Mouse (Mus musculus) NIH3T3 (cell line): ENCODE results near the gene Map7d2.
A peak's percentile ranks its signal among the peaks of the same experiment; 100 is the strongest.
"Not testable (repeated sequence)": the region's sequence is repeated elsewhere in the genome, so short reads cannot be mapped to it uniquely, and the experiment has no call there.

ENCODE experiments used
- DNase-seq: peaks from one replicate; pipeline ENCODE4 v3.0.0-alpha.2; 2012; ENCODE audit warnings: low read depth

Map7d2 gene

DNA sequence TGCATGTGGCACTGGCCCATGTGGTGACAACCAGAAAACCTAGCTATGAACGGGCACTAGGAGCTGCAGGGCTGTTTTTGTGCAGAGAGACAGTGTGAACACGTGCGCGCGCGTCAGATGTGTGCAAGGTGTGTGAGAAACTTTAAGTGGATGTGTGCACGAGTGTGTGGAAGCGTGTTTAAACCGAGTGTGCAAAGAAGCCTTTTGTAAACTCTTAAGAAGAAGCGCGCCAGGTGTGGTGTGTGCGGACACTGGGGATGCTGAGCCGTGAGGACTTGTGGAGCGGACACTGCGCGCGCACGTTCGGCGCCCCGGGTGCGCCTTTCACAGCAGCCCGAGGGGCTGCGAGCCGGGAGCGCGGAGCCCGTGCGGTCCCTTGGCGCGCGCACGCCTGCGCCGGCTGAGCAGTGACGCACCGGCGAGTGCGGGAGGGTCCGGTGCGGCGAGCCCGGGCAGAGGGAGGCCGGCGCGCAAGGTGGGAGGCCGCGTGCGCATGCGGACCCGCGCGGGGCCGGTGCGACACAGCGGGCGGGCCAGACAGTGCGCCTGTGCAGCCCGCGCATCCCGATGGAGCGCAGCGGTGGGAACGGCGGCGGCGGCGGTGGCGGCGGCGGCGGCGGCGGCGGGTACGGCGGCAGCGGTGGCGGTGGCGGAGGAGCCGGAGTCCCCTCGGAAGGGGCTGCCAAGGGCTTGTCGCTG is at the start of gene Map7d2:
Gene Map7d2 (plus strand): TSS at position 443 of the 699 bp plus-strand sequence.
- DNase-seq = no peak

DNA sequence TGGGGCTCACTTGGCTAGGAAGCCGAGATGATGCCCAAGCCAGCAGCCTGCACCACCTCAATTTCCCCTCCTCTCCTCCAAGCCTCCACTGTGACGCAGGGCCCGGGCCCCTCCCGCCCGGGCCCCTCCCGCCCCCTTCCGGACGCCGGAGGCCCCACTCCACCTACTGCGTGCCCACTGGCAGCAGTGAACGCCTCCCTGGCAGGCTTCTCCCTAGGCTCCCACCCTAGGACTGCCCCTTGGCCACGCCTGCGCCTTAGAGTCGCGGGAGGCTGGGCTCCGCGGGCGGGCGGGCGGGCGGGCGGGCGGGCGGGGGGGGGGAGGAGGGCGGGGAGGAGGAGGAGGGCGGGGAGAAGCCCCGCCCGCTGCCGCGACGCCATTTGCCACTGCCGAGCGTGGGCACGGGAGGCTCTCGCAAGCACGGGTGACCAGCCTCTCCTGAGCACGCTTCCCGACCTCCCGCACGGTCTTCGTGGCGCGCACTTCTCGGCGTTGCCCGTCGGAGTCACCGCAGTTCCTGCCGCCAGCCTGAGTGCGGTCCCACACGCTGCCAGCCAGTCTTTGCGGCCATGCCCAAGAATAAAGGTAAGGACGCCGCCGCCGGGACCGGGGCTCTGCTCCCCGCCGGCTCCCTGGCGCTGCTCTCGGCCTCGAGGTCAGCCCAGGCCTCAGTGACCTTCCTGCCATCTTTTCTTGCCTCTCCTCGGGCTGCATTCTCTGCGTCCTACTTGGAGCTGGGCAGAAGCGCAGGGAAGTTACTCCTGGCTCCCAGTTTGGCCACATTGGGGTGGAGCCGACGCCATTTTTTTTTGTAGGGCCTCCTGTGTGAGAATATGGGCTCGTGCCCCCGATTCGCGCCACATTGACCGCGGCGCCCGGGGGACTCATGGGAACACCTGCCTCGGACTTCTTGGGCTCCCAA is 42.3 kb upstream of the Map7d2 start, which contains the start of gene Eif1ax:
Gene Eif1ax (plus strand): TSS at position 348 of the 922 bp plus-strand sequence.
- DNase-seq = peak; percentile 91

DNA sequence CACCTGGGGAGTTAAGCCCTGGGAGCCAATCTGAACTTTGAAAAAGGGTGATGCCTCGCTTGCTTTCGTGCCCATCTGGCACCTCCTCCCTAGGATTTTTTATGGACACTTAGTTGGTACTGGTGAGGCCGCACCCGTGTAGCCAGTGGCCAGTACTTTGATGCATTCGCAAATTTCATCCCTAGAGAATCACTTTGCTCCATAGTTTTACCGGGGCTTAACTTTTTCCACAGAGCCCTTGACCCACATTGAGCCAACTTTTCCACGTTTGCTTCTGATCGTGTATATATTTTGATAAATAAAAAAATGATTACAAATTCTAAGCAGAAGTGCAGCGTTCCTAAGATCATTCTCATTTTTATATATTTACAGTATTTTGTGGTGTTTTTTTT is 41.6 kb upstream of the Map7d2 start:
- DNase-seq = no peak

DNA sequence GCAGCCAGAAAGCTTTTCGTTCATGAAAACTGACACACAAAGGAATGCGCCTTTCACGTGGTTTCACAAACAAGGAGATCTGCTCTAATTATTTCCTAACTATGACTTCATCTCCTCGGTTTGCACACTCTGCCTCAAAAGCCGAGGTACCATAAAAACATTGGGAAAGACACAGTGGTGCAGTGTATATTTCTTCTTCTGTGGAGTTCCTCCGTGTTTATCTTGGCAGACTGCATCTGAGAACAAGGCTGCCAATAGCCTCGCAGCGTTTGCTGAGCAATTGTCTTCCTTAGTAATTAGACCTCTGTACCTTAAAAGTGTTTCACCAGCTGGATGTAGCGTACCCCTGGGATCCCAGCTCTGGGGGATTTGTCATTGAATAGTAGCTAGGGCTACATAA is 27.3 kb upstream of the Map7d2 start:
- DNase-seq = no peak

DNA sequence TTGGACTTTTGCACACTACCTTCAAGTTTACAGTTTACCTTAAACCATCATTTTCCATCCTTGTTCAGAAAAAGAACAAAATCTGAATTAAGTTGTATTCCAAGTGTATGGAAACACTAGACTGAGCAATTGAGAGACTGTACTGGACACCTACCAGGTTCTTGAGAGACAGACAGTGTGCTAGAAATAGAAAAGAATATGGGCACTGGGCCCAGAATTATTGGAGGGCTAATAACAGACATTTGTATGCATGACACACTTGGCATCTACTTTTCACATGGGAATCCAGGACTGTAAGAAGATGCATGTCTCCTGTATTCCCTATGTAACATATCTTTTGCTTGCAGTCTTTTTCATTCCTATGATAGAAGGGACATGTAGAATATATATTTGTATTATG is 25.4 kb upstream of the Map7d2 start:
- DNase-seq = peak; percentile 66

DNA sequence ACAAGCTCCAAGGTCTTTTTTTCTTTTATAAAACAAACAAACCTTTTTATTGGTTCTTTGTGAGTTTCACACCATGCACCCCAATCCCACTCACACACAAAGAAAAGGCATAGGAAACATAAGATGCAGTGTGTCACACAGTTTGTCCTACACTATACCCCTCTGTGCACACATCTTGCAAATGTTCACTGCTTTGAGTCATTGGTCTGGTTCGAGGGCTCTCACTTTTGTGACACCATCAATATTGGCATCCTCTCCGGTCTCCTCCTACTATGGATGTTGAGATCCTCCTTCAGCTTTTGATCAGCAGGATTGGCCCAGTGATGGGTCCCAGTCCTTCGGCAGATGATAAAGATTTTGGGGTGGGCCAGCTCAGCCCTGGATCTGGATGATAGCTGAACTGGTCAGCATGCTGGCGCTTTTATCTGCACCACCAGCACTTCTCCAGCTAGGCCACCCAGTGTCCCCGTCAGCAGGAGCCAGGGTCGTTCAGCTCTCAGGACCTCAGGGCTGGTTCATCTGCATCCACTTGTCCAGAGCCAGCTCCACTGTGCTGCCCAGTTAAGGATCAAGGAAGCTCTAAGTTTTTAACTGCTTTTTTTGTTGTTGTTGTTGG is 23.9 kb upstream of the Map7d2 start:
- DNase-seq = no peak

DNA sequence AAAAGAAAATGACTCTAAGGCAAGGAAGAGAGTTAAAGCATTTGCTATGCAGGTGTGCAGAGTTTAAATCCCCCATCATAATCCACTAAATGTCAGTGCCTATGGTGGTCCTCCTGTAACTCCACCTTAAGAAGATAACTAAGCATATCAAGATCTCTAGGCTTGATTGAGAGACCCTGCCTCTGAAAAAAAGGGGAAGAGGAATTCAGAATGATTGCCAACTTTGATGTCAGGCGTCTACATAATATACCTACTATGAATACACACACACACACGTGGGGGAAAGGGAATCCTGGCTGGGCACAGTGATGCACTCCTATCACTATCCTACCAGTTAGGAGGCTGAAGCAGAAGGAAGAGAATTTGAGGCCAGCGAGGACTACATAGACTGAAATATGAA is 23.1 kb upstream of the Map7d2 start:
- no peak for DNase-seq

DNA sequence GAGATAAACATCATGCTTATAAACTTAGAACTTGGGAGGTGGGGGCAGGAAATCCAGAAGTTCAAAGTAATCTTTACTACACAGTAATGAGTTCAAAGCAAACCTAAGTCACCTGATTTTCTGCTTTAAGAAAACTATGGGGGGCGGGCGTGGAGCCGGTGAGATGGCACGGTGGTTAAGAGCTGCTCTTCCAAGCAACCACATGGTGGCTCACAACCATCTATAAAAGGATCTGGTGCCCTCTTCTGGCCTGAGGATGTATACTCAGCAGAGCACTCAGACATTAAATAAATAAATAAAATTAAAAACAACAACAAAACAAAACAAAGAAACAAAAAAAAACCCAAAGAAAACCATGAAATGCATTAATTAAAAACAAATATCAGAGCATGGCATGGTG is 5.1 kb upstream of the Map7d2 start:
- peak; percentile 60 for DNase-seq

DNA sequence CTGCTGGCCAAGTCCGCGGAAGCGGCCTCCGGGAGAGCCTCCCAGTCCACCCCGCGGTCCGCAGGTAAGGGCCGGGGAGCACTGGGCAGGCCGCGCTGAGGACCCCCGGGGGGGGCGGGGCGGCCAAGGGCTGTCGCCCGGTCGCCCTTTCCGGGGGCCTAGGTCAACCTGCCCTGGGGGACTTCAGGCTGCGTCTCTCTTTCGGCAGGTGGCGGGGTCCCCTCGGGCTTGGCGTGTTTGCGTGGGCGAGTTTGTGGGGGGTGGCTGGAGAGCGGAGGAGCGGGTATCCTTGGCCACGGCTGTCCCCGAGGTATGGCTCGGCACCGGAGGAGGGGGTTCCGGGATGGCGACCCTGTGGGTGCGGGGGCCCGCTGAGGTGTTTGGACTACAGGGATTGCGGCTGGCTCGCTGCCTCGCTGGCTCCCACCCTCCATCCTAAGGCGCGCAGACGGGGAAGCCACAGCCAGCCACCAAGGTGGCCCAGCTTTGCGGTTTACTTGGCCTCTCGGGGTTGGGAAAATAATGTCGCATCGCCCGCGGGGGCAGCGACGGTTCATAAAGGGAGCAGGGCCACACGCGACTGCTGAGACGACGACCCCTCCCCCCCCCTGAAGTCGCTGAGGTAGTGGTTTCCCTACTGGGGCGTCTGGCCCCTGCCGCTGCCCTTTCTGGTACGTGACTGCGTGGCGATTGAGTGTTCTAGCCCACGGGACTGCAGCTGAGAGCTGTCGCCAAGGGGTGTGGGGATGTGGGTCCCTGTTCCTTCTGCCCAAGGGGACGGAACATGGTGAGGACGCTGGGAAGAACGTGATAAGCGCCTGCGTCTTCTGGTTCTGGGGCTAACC is 679 bp downstream of the Map7d2 start:
- DNase-seq = no peak

DNA sequence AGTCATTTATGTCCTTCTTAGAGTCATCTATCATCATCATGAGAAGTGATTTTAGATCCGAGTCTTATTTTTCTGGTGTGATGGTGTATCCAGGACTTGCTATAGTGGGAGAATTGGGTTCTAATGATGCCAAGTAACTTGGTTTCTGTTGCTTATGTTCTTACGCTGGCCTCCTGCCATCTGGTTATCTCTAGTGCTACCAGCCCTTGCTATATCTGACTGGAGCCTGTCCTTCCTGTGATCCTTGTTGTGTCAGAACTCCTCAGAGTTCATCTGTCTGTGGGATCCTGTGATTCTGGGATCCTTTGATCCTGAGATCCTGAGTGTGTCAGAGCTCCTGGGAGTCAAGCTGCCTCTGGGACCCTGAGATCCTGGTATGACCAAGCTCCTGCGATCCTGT is 16.1 kb downstream of the Map7d2 start:
- DNase-seq = not testable (repeated sequence)

DNA sequence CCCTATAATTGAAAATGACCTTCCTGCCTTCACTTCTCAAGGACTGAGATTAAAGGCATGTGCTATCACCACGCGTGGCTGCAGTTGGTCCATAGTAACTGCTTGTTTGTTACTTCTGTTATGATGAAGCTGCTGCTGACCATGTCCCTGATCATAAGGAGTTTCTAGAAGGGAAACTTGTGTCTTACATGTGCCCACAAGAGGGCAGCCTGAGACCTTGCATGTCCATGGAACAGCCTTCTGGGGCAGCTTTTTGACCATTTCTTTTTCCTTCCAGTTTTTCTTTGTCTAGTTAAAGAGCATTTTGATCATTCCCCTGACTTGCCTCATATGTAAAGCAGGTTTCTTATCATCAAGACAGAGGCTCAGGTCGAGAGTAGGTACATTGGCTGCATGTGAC is 27.8 kb downstream of the Map7d2 start:
- DNase-seq = peak; percentile 72

DNA sequence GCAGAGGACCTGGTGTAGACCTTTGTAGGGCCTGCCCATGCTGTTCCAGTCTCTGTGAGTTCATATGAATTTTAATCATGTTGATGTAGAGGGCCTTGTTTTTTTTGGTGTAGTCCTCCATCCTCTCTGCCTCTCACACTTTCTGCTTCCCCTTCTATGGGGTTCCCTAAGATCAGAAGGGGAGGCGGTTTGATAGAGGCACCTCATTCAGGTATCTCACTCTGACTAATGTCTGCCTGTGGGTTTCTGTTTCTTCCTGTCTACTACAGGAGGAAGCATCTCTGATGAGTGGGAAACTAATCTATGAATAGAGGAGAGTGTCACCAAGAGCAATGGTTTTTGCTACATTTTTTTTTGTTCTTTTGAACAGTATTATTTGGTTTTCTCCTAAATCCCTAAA is 32.8 kb downstream of the Map7d2 start:
- no peak for DNase-seq

DNA sequence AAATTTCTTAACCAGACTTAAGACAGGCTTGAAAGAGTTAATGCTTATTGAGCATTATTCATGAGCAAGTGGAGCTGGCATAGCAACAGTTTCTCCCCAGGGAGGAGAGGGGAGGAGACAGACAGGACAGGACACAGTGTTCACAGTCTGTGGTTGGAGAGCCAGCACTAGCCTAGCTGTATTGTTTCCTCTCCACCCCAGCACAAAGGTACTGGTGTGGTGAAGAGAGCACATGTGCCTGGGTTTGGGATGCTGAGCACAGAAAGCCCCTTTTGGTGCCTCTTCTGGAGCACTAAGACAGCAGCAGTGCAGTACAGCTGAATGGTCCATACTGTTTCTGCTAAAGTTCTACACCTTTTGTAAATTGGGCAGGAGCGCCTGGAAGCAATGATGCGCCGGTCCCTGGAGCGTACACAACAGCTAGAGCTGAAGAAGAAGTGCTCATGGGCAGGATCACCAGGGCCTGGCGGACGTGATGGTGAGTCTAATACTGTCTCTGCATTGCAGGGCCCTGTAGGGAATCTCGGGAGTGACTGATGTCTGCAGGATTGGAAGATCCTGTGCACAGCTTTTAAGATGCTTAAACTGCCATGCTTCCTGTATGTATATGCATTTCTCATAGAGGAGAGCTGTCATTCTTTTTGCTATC is 44.8 kb downstream of the Map7d2 start:
- no peak for DNase-seq

DNA sequence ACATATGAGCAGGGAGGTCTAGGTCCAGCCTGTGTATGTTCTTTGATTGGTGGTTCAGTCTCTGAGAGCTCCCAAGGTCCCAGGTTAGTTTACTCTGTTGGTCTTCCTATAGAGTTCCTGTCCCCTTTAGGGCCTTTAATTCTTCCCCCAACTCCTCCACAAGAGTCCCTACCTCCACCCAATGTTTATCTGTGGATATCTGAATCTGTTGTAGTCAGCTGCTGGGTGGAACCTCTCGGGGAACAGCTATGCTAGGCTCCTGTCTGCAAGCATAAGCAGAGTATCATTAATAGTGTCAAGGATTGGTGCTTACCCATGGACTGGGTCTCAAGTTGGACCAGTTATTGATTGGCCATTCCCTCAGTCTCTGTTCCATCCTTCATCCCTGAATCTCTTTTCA is 60.4 kb downstream of the Map7d2 start:
- no peak for DNase-seq

DNA sequence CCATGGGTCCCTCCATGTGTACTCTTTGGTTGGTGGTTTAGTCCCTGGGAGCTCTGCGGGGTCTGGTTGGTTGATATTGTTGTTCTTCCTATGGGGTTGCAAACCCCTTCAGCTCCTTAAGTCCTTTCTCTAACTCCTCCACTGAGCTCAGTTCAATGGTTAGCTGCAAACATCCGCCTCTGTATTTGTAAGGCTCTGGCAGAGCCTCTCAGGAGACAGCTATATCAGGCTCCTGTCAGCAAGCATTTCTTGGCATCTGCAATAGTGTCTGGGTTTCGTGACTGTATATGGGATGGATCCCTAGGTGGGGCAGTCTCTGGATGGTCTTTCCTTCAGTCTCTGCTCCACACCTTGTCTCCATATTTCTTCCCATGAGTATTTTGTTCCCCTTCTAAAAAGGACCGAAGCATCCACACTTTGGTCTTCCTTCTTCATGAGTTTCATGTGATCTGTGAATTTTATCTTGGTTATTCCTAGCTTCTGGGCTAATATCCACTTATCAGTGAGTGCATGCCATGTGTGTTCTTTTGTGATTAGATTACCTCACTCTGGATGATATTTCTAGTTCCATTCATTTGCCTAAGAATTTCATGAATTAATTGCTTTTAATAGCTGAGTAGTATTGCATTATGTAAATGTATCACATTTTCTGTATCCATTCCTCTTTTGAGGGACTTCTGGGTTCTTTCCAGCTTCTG is 64.0 kb downstream of the Map7d2 start:
- not testable (repeated sequence) for DNase-seq

DNA sequence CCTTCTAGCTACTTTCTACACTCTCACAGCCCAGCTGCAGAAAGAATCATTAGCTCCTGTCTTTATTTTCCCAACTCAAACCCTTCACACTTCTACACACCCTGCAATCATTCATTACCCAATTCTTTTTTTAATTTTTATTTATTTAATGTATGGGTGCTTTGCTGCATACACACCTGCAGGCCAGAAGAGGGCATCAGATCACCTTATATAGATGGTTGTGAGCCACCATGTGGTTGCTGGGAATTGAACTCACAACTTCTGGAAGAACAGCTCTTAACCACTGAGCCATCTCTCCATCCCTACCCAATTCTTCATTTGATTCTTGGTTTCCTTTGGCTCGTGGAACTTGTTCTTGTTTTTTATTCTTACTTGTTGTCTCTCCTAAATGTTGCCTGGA is 69.9 kb downstream of the Map7d2 start:
- no peak for DNase-seq

DNA sequence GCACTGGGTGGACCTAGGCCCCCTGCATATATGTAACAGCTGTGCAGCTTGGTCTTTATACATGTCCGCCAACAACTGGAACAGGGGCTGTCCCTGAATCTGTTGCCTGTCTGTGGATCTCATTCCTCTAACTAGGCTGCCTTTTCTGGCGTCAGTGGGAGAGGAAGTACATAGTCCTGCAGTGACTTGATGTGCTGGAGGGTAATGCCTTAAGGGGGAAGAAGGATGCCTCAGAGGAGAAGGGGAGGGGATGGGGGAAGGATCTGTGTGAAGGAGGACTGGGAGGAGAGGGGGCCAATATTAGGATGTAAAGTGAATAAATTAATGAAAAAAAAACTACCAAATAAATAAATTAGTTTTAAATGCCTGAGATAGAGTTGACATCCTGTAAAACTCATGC is 88.8 kb downstream of the Map7d2 start:
- DNase-seq = no peak

DNA sequence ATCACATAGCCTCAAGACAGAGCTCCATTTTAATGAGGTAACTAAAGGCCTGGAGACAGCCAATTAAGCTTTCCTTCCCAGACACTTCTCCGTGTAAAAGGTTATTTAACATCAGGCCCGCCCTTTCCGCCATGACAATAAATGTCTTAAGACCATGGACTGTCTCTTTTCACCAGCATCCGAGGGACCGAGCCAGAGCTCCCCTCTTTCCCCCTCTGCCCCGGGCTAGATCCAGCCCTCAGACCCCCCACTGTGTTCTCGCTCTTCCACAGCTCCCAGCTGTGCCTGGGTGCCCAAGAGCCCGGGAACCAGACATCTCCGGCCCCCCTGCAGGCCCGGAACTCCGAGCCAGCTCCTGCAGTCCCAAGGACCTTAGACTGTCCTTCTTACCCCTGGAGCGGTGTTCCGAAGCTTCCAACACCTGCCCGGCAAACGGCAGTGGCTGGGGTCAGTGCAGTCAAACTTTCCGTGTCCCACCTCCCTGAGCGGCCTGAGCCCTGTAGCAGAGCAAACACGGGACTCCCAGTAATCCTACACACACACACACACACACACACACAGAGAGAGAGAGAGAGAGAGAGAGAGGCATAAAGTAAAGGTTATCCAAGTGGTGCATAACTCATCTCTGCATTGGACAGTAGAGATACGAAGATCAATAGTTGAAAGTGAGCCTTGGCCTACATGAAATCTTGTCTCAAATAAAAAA is 94.1 kb downstream of the Map7d2 start:
- no peak for DNase-seq

DNA sequence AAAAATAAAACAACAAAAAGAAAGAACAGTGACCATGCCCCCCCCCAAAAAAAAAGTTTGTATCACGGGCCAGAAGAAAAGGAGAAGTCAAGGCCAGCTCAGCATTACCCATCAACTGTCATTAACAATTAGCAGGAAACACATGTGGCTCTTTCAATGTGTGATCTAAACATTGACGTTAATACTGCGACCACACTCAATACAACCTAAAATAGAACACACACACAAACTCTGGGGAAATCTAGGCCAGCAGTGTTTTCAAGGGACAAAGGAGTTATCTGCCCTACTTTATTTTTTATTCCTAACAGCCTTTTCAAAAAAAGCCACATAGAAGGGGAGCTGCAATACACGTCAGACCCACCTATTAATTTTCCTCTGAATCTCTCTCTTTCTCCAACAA is 94.7 kb downstream of the Map7d2 start:
- DNase-seq = no peak
